Mouse (Mus musculus) cerebellum, adult 2 months (tissue): Measurements from ENCODE around the gene Me3.

ENCODE experiments used
- CTCF ChIP-seq: fragments of 200-500 bp; IDR thresholded peaks from 2 replicates; pipeline ENCODE4 v1.5.1; 2011; ENCODE audit warnings: low read depth, mild to moderate bottlenecking, control low read depth, low read length, moderate library complexity, borderline replicate concordance; ENCODE audit not compliant: insufficient read depth
- POLR2A ChIP-seq: fragments of 200-500 bp; IDR thresholded peaks from 2 replicates; pipeline ENCODE4 v1.6.1; 2011; ENCODE audit warnings: low read length, control low read depth, borderline replicate concordance; ENCODE audit not compliant: insufficient read depth

DNA sequence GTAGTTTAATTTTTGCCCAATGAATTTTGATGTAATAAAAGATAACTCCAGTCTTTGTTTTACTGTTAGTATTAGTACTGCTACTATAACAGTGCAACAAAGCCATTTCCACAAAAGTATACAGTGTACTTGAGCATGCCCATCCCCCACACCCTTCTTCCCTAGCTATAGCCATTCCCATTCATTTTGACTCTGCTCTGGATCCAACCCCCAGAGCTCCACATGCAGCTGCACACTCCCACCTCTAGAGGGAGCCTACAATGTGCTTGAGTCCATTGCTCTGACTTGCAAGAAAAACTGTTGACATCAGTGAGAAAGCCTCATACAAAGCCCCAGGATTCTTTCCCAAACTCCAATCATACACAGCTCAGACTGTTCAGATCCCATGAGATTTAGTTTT is 66.0 kb downstream of the Me3 start:
- TF ChIP-seq CTCF (peak; percentile 60), POLR2A (no peak)
